Mouse (Mus musculus) thymus, adult 2 months (tissue): ENCODE results near the gene Ran. TPM values are rescaled to one million over a fixed set of nuclear protein-coding genes. Genes with fewer than 3 reads are reported as not detected.
A peak's percentile ranks its signal among the peaks of the same experiment; 100 is the strongest.

Experiments used
- DNase-seq: peaks from one replicate; pipeline ENCODE4 v3.0.0; 2021
- H3K27ac ChIP-seq: fragments of 200-500 bp; 2 replicates; pipeline ENCODE4 v1.5.1; 2012; ENCODE audit warnings: low read length, control low read depth; ENCODE audit not compliant: control insufficient read depth, insufficient read depth
- H3K27me3 ChIP-seq: fragments of 200-500 bp; 2 replicates; pipeline ENCODE4 v1.6.1; 2012; ENCODE audit warnings: mild to moderate bottlenecking, low read length, moderate library complexity, mixed read lengths; ENCODE audit not compliant: control insufficient read depth, insufficient read depth
- H3K36me3 ChIP-seq: fragments of 200-500 bp; 2 replicates; pipeline ENCODE4 v1.6.1; 2012; ENCODE audit warnings: mild to moderate bottlenecking, low read length, moderate library complexity; ENCODE audit not compliant: control insufficient read depth, insufficient read depth
- H3K4me1 ChIP-seq: fragments of 200-500 bp; replicated peaks from 2 replicates; pipeline ENCODE4 v1.6.1; 2012; ENCODE audit warnings: low read length; ENCODE audit not compliant: control insufficient read depth, insufficient read depth
- H3K4me3 ChIP-seq: fragments of 200-500 bp; 2 replicates; pipeline ENCODE4 v1.5.1; 2012; ENCODE audit warnings: mild to moderate bottlenecking, low read length, control low read depth, moderate library complexity; ENCODE audit not compliant: control insufficient read depth, insufficient read depth
- CTCF ChIP-seq: fragments of 200-500 bp; IDR thresholded peaks from 2 replicates; pipeline ENCODE4 v1.5.1; 2012; ENCODE audit warnings: mild to moderate bottlenecking, control low read depth, low read length, moderate library complexity, borderline replicate concordance; ENCODE audit not compliant: control insufficient read depth, poor library complexity, insufficient read depth; ENCODE audit errors: extremely low read depth
- POLR2A ChIP-seq: fragments of 200-500 bp; IDR thresholded peaks from 2 replicates; pipeline ENCODE4 v1.6.1; 2012; ENCODE audit warnings: mild to moderate bottlenecking, low read length, control low read depth, moderate library complexity; ENCODE audit not compliant: control insufficient read depth, poor library complexity, insufficient read depth; ENCODE audit errors: extremely low read depth
- WGBS: fragments of 180-500 bp; shearing (Covaris S2); methylation state at CpG from one replicate; pipeline ENCODE4 v1.1.7; 2018; 5-methylcytosine and 5-hydroxymethylcytosine counted together
- polyA plus RNA-seq: library from polyadenylated mRNA; depleted of rRNA; stranded (reverse); fragments of >200 nt; gene quantifications from 2 replicates; pipeline ENCODE4 v1.2.3, GENCODE M21; 2012

The Ran gene
- polyA plus RNA-seq, 1 experiment, result 145 TPM

DNA sequence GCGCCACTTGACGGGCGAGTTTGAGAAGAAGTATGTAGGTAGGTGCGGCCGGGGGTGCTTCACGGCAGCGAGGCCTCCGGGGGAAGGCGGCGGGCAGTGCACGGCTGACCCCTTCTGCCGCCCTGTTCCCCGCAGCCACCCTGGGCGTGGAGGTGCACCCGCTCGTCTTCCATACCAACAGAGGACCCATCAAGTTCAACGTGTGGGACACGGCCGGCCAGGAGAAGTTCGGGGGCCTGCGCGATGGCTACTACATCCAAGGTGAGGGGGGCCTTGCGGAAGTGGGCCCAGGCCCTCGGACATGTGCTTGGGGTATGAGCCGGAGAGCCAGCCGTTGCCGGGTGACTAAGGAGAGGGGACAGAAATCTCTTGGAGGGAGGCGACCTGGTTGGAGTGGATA lies 862 bp downstream of the Ran start:
- Histone ChIP-seq H3K4me1 (peaks cover 13% of the 10 kb centered on the region; the same call in 1 of the 2 replicates), H3K27ac (no peak overlapping the region), H3K27me3 (no peaks in the 10 kb centered on the region), H3K4me3 (peak overlapping the region; percentile 83), H3K36me3 (no peaks in the 10 kb centered on the region)
- no peak for TF ChIP-seq POLR2A
- TF ChIP-seq CTCF, result no peak
- 1% methylated on average over 28 of the region's 28 CpGs for WGBS
- no peak for DNase-seq

DNA sequence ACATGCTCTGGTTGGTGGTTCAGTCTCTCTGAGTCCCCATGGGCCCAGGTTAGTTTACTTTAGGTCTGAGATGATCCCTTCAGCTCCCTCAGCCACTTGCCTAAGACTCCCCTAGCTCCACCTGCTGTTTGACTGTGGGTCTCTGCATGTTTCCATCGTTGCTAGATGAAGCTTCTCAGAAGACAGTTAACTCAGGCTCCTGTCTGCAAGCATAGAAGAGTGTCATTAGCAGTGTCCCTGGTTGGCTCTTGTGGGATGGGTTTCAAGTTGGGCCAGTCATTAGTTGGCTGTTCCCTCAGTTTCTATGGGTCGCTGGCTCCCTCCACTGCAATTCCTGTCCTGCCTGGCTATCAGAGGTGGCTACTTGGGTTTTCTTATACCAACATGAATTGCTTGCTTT lies 5.2 kb downstream of the Ran start:
- peak; percentile 19 for DNase-seq
- no peaks in the 10 kb centered on the region for H3K36me3 ChIP-seq
- no peak overlapping the region for H3K4me3 ChIP-seq
- no peaks in the 10 kb centered on the region for H3K27me3 ChIP-seq
- H3K4me1 ChIP-seq, result 0 out of 2 replicates have a peak, but pooled peaks cover 7% of the 10 kb centered on the region
- WGBS, result 58% methylated on average over 2 of the region's 2 CpGs
- no peak overlapping the region for H3K27ac ChIP-seq
- TF ChIP-seq CTCF (no peak), POLR2A (no peak)

DNA sequence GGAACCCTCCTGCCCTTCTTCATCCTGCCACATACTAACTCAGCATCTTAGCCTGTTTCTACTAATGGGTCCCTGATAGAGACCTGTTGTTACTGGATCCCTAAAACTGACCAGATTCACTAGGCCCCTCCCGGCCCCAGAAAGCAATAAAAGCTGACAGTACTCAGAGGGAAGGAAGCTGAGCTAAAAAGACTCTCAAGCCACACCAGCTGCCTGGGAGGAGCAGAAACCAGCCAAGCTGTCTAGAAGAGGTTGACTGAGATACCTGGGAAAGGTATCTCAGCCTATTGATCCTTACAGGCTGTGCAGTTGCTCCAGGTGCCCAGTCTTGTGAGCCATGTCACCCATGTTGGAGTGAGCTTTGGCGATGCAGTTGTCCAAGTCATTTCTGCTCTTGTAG lies 5.9 kb downstream of the Ran start:
- no peaks in the 10 kb centered on the region for H3K36me3 ChIP-seq
- H3K27me3 ChIP-seq, result no peaks in the 10 kb centered on the region
- H3K4me1 ChIP-seq, result 0 out of 2 replicates have a peak, but pooled peaks cover 6% of the 10 kb centered on the region
- H3K4me3 ChIP-seq, result no peak overlapping the region
- 97% methylated on average over 2 of the region's 2 CpGs for WGBS
- TF ChIP-seq POLR2A, result no peak
- no peak for TF ChIP-seq CTCF
- H3K27ac ChIP-seq, result no peak overlapping the region
- no peak for DNase-seq

DNA sequence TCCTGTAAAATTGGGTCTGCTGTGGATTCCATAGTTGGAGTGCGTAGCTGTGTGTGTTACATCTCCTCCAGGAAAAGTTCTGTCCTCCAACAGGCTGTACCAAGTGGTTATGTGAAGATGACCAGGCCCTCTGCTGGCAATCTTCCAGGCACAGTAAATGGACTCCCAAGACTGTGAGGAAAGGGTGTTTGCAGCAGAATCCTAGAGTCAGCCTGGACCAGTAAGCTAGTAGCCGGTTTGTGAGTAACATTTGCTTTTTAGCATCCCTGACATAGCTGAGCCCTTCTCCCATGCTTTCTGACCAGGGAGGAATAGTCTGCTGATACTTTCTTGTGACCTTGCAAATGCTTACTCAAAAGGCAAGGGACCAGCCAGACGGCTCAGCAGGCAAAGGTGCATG lies 6.3 kb downstream of the Ran start:
- no peaks in the 10 kb centered on the region for H3K27me3 ChIP-seq
- no peak overlapping the region for H3K27ac ChIP-seq
- no peak for TF ChIP-seq POLR2A
- TF ChIP-seq CTCF, result no peak
- H3K4me3 ChIP-seq, result no peak overlapping the region
- no peak for DNase-seq
- H3K4me1 ChIP-seq, result 0 out of 2 replicates have a peak, but pooled peaks cover 1% of the 10 kb centered on the region
- WGBS, result over 99% methylated on average over 3 of the region's 3 CpGs
- H3K36me3 ChIP-seq, result no peaks in the 10 kb centered on the region

GRCm38 (mm10) chr5:129026637-129027036 lies 6.8 kb downstream of the Ran start:
- 89% methylated on average over 1 of the region's 1 CpGs for WGBS

DNA sequence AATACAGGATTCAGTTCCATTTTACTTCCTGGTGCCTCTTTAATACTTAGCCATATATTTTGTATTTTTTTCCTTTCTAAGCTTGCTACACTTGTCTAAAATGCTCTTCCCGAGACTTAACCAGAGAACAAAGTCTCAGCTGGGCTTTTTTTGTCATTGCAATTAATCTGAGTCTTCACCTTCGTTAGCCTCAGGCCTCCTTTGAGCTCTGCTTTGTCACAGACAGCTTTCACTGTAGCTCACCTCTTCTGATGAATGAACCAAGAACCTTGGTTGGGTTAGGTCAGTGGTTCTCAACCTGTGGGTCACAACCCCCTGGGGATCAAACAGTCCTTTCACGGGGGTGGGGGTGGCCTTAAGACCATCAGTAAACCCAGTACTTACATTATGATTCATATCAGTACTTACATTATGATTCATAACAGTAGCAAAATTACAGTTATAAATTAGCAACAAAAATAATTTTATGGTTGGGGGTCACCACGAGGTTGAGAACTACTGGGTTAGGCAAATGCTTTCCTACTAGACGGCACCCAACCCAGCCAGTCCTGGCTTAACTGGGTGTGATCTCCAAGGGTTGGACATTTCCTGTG lies 9.4 kb downstream of the Ran start:
- no peaks in the 10 kb centered on the region for H3K36me3 ChIP-seq
- TF ChIP-seq POLR2A (no peak), CTCF (no peak)
- no peaks in the 10 kb centered on the region for H3K4me1 ChIP-seq
- 85% methylated on average over 5 of the region's 5 CpGs for WGBS
- DNase-seq, result no peak
- H3K27ac ChIP-seq, result no peak overlapping the region
- no peak overlapping the region for H3K4me3 ChIP-seq
- no peaks in the 10 kb centered on the region for H3K27me3 ChIP-seq

More at GRCm38 (mm10) chr5:129026637-129027036, 6.8 kb downstream of the Ran start:
- H3K4me1 ChIP-seq, result no peaks in the 10 kb centered on the region
- no peak overlapping the region for H3K4me3 ChIP-seq
- no peak for DNase-seq
- H3K36me3 ChIP-seq, result no peaks in the 10 kb centered on the region
- TF ChIP-seq POLR2A (no peak), CTCF (no peak)
- H3K27me3 ChIP-seq, result no peaks in the 10 kb centered on the region
- no peak overlapping the region for H3K27ac ChIP-seq

- no peaks in the 10 kb centered on the region for H3K4me1 ChIP-seq
- no peak overlapping the region for H3K4me3 ChIP-seq
- TF ChIP-seq POLR2A (no peak), CTCF (no peak)
- no peak for DNase-seq
- H3K27ac ChIP-seq, result no peak overlapping the region
- H3K27me3 ChIP-seq, result no peaks in the 10 kb centered on the region
- WGBS, result 92% methylated on average over 5 of the region's 5 CpGs
- no peaks in the 10 kb centered on the region for H3K36me3 ChIP-seq
These were observed 16.8 kb downstream of the Ran start for GRCm38 (mm10) chr5:129036678-129037077.
